Mouse (Mus musculus) heart, postnatal 14 days (tissue): ENCODE measurements around the gene Fam69a. TPM values are rescaled to one million over a fixed set of nuclear protein-coding genes. Genes with fewer than 3 reads are reported as not detected.

Experiments used
- DNase-seq, 2 experiments: peaks; one replicate each; pipeline ENCODE4 v3.0.0; 2021 to 2022
- intact Hi-C: fragments of 180-260 bp; cut with DNase I; formaldehyde crosslinking; loops from one replicate; pipeline ENCODE4 v1.15.1; 2025
- total RNA-seq, 2 experiments: library from RNA; stranded (reverse); gene quantifications; 2 replicates each; pipeline ENCODE4 v1.2.3; 2021

Fam69a gene
- total RNA-seq, 2 experiments from 2014 or later = 8.6 to 10.2 TPM

DNA sequence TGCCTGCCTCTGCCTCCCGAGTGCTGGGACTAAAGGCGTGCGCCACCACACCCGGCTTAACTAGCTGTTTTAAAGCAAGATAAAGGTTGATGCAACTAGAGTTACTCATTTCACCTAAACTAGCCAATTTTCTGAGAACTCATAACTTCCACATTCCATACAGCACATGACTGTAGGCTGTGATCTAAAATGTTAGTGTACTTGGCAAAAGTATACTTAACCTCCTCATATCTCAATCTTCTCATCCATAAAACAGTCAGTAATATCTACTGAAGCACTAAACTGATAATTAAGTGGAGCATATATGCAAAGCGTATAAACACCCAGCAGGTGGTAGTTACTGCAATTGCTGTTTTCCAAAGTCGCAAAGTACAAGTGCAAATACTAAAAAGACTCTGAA is 113.6 kb downstream of the Fam69a start:
- DNase-seq = no peak
- intact Hi-C loops = no loop called here

DNA sequence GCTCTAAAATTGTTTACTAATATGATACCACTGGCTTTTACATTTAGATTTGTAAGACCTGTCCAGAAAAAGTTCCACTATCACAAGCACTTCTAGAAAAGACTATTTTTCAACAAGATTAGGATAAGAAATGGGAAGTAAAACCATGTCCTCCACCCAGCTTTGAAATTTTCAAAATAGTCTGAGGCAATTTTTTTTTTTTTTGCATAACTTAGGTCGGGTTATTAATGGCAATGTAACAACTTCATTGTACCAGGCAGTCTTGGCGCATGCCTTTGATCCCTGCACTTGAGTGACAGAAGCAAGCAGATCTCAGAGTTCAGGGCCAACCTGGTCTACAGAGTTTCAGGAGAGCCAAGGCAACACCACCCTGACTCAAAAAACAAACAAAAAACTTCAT is 117.2 kb downstream of the Fam69a start:
- intact Hi-C loops = loop anchor here (2.0 to 5.0 kb wide), 2 partner anchors 31 to 77 kb away; partner anchors contain the start of gene Rpl5
- DNase-seq = no peak

DNA sequence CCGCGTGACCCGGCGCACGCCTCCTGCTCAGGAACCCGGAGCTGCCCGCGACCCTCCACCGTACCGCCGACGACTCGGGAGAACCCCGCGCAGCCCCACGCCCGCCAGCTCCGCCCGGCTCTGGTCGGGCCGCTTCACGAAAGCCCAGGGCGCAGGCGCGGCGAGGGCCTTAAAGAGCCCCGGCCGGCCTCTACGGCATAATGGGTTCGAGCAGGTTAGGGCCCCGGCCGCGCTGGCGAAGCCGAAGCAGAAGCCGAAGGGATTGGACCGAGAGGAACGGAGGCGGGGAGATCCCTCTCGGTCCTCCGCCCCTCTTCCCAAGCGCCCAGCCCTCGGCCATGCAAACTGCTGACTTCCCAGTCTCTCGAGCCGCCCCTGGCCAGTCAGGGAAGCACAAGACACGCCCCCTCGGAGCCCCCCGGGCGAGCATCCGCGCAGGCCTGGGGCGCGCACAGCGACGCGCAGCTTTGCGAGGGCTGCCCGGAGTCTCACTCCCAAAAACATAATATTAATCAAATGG is 117.9 kb downstream of the Fam69a start:
- DNase-seq = peak; percentile 93 to 95
- intact Hi-C loops = loop anchor here (2.0 to 5.0 kb wide), 2 partner anchors 32 to 77 kb away; partner anchors contain the start of gene Rpl5

DNA sequence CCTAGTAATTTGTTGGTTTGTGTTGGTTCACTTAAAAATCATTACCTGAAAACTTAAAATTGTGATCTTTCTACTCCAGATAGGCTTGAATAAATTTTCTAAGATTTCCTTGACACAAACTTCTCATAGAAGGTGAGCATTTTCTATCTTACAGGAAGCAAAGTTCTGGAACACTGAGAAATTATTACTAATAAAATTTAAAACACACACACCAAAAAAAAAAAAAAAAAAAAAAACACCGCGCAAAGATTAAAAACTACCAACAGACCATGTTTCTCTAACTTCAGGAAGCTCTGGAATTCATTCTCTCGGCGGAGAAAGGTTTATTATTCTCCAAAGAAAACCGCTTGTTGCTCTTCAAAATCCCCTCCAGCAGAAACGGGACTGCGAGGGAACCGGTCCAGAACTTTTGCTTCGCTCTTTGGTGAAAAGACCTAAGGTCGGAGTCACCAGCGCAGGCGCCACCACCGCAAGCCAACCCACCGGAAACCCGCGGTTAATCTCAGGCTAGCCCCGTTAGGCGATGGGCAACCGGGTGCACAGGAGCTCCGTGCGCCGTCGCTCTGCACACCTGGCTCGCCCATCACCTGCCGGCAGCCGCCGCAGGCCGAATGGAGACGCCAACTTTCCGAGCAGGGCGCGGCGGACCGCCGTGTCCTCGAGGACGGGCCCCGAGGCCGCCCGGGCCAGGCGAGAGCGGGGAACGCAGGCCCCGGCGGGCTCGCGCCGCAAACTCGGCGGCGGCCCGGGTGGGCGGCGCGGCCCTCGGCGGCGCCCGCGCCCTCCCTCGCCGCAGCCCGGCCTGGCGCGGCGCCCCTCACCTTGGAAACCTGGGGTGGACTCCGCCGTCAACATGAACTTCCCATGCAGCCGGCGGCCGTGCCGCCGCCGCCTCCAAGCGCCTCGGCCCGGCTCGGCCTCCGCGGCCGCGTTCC is 118.6 kb downstream of the Fam69a start:
- peak; percentile 66 to 72 for DNase-seq
- intact Hi-C loops = loop anchor here (2.0 to 5.0 kb wide), 2 partner anchors 33 to 76 kb away; partner anchors contain the start of gene Rpl5

DNA sequence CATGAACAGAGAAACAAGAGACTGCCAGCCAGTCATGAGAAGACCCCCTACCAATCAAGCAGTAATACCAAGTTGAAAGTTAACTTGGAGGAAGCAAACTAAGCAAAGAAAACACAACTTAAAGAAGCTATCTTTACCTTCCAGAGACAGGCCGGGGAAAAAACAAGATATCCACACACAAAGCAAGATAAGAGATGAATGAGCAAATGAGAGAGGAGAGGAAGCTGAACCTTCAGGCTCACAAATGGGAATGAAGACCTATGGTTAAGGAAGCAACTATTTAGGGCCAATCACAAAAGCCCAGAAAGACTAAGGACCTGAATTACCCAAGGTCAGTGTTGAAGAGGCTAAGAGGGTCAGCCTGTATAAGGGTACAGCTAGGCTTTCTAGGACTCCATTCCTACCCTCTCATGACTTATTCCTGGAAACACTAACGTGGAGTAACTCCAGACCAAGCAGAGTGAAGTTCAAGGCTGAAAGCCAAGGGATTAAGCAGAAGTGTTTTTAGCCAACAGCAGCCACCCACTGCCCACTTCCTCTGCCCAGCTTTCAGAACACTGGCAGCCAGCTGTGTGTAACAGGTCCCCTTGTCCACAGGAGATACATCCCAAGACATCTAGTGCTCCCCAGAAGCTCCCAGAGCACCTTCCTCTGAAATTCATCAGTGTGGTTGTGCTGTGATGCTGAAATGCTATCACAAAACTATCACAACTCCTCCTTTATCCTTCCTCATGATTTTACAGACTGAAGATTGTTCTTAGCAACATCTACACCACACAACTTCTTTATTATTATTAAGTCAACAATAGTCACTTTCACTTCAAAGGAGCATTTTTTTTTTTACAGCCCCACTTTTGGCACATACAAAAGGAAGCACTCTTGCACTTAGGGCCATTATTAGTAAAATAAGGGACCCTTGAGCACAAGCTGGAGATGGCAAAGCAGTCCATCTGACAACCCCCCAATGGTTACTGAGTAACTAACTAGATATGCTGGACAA is 120.5 kb downstream of the Fam69a start:
- intact Hi-C loops = loop anchor here (5.0 kb wide), 1 partner anchor 74 kb away; no protein-coding TSS in a partner anchor
- peak in 1 of 2 experiments; percentile 7 for DNase-seq

DNA sequence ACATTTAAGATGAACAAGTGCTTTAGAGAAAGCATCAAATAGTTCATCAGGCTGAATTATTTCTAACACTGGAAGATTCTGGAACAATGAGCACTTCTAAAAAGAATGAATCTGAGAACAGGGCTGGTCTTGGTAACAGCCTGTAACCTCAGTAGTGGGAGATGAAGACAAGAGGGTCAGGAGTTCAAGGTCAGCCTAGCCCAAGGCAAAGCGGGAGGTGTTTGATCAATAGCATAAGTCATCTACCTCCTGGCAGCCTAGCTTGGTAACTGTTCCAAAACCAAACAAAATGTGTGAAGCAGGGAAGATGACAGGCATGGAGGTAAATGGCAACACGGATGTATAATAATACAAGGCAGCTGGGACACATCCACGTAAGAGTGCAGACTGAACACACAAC is 122.9 kb downstream of the Fam69a start:
- intact Hi-C loops = no loop called here
- DNase-seq = no peak

DNA sequence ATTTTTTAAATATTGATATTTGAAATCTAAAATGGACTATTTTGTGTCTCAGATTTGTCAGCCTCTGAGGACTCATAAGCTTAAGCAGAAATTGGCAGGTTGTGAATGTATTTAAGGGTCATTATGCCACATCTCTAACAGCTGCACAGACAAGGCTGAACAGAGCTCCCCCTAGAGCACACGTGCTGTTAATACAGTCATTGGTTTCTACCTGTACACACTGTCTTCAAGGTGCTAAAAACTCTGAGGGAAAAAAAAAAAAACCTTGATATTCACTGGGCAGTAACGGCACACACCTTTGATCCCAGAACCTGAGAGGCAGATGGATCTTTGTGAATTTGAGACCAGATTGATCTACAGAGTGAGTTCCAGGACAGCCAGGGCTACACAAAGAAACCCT is 127.9 kb downstream of the Fam69a start:
- DNase-seq = no peak
- intact Hi-C loops = no loop called here

Other genes with a start within 250 kb of the Fam69a start
- not detected for gene Ube2d2b, start 157.0 kb downstream of the Fam69a start, total RNA-seq
- gene Evi5, start 112.0 kb downstream of the Fam69a start, total RNA-seq = 10 to 100 TPM; 28.1 to 29.3 TPM
- gene Rpl5, start 86.6 kb downstream of the Fam69a start, total RNA-seq = 10 to 100 TPM; 42.3 to 42.5 TPM
- gene Mtf2, start 78.6 kb upstream of the Fam69a start, total RNA-seq = 10 to 100 TPM; 17.7 to 20.0 TPM
- gene Tmed5, start 145.5 kb upstream of the Fam69a start, total RNA-seq = 10 to 100 TPM; 22.9 to 25.6 TPM
- 1 to 10 TPM in 1 of 2 experiments, under 1 TPM in 1; 0.67 to 1.7 TPM for gene Ccdc18, start 145.8 kb upstream of the Fam69a start, total RNA-seq